Mouse (Mus musculus) MEL-GATA-1-ER (cell line): ENCODE results near the gene Cubn.

ENCODE experiments used
- DNase-seq: peaks from one replicate; pipeline ENCODE4 v3.0.0-alpha.2; 2012; ENCODE audit warnings: low read depth; ENCODE audit errors: extremely low read depth

Gene Cubn

DNA sequence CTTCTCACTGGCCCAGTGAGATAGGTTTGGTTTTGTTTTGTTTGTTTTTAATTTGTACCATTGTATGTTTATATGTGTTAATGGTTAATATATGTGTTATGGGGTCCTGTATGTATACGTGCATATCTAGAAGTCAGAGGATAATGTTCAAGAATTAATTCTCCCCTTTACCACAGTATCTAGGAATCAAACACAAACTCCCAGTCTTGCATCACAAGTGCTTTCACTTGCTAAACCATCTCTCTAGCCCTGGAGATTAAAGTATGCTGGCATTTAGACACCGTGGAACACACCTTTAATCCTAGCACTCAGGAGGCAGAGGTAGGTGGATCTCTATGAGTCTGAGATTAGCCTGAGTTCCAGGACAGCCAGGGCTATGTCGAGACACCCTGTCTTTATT, 83.3 kb downstream of the Cubn start:
- DNase-seq: no peak

DNA sequence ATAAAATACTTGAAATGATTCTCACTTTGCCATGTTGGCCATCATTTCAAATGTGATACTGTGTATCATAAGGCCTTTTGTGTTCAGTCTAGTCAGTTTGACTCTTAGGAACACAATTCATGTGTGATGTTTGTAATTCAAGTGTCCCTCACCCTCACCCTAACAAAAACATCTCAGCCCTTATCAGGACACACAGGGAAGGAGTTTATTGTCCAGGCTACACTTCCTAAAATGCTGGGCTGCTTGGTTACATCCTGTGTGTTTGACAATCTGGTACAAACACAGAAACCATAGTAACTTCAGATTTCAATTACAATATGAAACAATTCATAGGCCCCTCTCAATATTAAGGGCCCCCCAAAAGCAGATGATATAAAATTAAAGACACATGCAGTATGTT, 83.9 kb downstream of the Cubn start:
- no peak for DNase-seq

DNA sequence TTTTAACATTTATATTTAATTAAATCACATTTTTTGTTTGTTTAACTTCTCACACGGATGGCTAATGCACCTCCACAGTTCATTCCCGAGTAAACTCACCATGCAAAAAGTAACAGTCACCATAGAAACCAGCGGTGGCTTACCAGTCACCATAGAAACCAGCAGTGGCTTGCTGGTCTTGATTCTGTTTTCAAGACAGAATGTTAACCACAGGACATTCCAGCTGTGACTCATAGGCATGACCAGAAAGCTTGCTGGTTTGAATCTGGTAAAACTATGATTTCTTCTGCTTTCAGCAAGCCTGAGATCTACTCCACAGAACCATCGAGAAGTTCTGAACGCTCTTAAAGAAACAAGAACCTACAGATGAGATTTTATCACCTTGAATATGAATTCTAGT, 84.3 kb downstream of the Cubn start:
- no peak for DNase-seq

DNA sequence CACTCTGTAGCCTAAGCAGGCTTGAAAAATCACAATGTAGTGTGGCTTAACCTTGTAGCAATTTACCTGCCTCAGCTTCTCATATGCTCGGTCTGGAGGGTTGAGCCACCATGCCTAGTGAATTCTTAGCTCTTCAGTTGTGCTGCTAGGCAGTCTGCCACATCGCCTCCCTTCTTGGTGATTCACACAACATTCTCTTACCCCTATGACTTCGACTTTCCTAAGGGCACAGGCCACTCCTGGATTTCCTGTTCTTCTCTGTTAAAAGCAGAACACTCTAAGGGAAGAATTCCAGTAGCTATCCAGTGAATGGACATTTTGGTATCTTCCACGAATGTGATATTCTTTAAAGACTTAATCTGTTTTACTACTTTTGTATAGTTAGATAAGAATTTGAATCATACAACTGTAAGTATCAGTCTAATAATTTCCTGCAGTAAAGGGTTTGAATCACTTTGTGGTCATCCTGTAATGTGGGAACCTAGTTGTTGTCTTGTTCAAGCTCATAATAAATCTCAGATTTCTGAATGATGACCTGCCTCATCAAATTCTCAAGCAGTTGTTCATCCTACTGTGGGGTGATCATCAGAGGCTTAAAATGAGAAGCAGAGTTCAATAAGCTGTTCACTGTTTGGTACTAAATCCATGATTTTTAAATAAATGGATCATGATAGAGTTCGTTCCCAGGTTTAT, 86.5 kb downstream of the Cubn start:
- DNase-seq: no peak

DNA sequence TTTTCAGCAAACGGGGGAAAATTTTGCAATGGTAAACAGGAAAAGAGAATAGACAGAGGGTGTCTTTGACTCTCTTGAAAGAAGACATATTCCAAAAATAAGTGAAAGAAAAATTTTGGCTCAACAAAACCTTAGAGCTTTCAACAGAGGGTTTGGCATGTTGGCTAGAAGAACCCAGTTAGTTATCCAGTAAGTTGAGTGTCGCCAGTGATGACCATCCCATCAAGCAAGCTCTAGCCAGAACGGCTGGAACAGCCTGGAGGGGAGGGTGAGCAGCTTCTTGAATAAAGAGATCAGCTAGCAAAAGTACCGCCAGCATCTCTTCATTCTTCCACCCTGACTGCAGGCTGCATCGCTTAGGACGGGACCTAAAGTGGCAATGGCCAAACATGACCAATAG, 90.8 kb downstream of the Cubn start:
- no peak for DNase-seq

DNA sequence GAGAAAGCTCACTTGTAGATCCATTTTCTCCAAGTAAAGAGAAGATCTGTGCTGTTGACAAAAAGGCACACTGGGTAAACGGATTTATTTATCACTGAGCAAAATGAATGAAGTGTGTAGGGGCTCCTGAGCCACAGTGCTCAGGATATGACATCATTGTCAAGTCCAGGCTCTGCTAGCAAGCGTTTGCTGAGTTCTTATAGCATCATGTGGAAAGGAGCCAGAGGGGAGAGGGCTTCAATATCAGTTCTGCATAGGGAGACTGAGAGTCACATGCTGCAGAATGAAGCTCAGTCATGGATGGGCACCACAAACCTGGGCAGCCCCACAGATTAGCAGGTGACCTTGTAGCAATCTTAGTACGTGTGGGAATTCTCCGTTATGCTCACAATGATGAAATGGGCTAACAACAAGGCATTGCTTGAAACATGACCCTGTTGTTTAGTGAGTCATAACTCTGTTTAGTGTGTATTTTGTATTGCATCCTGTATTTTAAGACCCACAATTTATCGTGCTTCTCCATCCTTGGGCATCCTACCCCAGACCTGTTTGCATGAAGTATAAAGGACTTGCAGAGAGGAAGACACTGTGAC, 92.0 kb downstream of the Cubn start:
- no peak for DNase-seq

DNA sequence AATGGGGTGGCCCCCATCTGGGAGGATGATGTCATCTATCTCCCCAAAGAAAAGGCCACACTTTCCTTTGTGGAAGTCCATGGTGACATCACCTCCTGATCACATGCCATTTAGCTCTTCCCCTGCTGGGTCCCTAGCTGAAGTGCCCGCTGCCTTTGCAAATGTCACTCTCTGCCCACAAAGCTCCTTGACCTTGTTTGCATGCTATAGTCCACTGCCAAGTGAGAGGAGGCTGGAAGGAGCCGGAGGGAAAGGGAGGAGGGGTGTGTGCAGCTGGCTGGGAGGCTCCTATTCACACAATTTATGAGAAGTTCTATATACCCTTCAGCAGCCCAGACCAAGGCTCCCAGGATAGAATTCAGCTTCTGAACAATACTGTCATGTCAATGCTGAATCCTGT, 92.7 kb downstream of the Cubn start:
- no peak for DNase-seq

DNA sequence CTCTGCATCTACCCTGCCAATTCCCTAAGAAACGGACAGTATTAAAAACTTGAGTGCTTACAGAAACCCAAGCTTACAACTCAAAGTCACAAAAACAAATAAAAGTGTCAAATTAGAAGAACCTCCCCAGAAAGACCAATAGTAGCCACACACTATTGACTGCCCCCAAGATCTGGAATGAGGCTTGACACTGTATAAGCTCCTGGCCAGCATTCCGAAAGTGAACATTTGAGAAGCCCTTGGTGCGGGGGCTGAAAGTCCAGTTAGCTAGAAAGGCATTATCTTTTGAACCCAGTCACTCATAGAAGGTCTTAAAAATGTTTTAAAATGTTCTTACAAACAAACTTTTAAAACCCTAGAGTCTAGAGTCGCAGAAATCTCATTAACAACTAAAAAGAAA, 93.1 kb downstream of the Cubn start:
- no peak for DNase-seq

DNA sequence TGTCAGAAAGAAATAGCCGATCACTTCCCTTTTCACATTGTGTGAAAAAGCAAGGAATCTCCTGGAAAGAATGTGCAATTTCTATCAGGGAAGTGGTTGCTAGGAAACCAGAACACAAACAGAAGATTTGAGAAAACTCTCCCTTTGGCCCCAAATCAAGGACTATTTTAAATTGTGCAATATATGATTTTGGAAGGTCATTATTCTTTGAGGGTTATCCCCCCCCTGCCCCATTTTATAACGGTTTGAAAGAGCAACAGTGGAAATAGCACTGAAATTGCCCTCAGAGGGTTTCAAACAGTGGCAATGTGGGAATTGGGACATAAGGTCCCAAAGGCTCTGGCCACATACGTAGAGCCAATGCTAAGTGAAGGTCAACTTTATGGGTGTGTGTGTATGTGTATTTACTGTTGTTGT, 95.5 kb downstream of the Cubn start:
- DNase-seq: no peak

DNA sequence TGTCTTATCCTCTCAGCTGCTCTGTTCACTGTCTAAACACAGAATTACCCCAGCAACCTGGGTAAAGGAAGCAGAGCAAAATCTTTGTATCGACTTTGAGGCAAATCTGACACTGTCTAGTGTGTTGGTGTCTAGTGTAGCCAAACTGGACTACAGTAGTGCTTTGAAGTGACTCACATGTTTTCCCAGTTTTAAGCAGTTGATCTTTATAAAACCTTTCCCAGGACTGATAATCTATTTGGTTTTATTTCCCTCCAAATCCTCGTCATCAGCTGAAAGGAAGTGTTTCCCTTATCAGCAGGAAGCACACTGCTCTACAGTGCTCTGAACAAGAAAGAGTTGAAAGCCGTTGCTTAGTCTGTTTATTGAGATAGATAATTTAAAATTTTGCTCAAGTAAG, 100.6 kb downstream of the Cubn start:
- DNase-seq: peak; percentile 73

DNA sequence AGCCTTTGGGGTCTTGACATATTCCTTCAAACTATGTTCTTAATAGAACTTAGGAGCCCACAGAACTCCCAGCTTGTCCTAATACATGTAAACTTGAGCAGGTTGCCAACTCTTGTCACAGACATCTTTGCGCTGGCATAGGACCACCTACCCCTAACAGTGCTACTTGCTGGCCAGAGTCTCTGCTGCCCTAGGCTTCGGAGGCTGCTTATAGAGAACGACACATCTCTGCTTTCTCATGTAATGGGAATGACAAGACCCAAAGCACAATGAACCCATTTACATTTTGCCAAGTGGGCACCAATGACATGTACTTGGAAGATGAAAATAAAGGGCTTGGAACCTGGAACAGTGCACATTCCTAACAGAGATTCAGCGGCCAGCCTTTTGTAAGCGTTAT, 105.0 kb downstream of the Cubn start:
- DNase-seq: no peak

DNA sequence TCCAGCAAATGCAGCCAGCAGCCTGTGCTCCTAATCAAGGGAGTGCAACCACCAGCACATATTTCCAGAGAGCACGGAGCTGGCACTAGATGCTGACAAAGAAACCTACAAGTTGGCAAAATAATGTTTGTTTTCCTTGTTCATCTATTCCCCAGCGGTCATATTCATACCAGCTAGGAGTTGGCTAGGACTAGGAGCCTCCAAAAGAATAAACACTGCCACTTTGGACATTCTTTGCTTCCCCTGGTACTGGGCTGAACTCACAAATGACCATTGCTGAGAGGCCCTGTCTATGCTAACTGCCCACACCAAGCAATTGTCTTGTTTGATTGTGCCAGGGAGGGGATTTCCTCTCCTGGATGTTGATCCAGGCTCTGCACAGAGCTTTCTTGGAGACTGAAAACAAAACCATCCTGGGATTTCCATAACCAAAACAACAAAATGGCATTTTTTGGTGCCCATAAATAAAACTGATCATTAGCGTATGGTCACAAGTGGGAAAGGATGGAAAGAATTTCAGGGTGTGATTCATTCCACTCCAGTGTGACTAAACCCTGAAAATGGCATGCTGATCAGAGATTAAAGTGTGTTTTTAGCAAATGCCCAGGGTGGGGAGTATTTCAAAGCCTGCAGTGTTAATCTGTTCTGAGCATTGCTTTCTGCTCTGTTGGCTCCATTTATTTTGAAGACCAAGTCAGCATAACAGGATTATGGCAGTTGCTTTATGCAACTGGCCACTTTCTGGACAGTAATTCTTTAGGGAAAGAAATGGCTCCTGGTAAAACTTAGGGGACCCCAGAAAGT, 105.9 kb downstream of the Cubn start:
- DNase-seq: no peak

DNA sequence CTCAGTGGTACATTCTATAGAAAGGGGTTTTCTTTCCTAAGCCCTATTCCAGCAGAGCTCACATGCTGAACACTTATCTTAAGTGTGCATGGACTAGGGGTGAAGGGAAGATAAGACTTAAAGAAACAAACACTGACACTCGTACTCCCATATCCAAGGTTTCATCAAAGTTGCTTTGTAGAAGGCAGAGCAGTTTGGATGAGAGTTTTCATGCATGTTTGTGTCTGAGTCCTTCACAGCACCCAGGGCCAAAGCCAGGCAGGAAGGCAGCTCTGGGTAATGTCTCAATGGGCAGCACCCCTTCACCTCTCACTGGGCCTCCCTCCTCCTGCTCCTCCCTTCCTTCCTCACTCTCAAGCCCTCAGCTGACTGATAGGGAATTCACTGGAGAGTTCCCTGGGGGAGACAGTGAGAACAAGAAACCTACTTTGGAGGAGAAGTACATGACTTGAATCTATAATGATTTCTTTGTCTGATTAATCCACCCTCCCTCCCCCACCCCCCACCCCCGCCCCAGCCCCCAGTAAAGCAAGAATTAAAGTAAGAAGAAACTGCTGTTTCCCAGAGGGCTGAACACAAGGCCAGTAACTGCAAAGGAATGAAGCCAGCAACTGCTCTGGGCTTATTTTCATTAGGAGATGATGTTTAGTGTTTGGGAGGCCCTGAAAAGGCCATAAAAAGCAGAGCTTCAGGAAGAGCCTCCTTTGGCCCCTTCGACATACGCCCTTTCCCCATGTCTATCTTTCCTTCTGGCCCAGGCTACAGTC, 106.7 kb downstream of the Cubn start:
- DNase-seq: peak; percentile 36

DNA sequence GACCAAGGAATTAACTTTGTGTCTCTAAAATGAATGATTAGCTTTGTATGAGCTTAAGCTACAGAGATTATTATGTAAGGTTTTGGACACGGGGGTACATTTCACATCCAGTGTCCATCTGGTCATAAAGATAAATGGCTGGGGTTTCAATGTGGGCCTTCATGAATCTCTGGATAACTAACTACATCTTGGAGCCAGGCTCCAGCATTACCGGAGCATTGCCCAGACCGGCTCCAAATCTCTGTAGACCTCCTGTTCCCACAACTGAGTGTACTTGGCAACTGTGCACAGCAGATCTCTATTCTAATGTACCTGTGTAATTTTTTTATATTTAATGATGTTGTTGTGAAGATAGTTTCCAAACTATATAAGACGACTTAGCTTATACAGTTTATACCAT, 115.4 kb downstream of the Cubn start:
- DNase-seq: no peak

DNA sequence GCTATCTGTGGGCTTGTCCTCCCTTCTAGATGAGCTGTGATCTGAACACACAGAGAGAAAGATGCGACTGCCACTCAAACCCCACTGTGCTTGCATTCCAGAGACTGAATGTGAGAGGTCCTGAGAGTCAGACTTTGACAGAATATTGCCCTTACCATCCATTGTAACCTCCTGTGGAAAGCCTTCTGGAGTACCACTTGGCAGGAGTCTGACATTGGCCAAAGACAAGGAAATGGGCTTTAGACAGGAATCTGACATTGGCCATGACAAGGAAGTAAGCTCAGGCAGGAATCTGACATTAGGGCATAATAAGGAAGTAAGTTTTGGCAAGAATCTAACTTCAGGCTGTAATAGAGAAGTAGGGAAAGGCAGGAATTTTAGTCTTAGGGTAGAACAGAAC, 118.3 kb downstream of the Cubn start:
- no peak for DNase-seq

DNA sequence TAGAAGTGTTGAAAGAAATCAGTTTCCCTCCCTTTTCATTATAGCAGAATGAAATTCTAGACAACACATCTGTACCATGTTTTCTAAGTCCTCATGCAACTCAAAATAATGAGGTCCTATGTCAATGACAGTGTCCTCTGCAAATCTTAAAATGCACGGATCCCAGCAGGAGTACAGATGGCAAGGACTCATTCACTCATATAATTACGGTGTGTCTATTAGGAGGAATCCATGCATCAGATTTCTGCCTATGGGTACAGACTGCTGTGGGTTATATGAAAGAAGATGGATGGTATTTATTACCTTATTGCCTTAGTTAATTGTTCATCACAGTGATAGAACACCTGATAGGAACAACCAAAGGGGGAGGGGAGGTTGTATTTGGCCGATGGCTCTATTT, 118.8 kb downstream of the Cubn start:
- DNase-seq: no peak

DNA sequence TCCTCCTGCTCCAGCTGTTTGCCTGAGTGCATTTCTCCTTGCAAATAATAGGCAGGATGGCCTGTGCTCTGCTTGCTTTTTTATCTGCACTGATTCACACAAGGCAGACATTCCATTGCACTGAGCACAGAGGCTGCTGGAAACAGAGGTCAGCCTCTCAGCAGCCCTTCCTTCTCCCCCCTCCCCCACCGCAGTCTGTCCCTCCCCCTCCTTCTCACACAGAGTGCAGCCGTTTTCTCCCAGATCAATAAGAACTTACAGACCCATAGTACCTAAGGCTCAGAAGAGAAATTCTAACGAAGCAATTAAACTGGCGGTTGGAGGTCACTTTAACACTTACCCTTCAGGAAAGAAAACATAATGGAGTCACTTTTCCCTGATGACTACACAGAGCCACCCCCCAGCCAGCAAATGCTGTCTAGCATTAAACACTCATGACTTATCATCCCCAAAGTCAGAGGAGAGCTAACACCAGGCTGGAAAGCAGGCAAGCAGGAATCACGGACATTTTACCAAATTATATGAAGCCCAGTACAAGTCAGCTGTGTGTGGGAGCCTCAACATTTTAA, 119.3 kb downstream of the Cubn start:
- no peak for DNase-seq

DNA sequence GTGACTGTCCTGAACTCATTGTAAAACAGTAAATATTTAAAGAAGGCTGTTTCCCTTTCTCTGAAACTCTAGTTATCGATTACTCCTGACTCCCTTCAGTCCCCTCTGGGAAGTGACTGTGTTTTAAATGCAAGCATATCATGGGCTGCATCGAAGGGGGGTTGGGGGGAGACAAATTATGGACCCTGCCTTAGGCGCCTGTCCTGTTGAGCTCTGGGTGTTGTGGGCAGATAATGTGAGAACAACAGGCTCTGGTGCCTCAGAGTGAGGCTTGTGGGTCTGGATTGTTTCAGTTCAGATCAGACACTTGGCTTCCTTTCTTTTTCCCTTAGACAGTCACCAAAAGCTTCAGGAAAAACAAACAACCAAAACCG, 119.8 kb downstream of the Cubn start:
- no peak for DNase-seq

DNA sequence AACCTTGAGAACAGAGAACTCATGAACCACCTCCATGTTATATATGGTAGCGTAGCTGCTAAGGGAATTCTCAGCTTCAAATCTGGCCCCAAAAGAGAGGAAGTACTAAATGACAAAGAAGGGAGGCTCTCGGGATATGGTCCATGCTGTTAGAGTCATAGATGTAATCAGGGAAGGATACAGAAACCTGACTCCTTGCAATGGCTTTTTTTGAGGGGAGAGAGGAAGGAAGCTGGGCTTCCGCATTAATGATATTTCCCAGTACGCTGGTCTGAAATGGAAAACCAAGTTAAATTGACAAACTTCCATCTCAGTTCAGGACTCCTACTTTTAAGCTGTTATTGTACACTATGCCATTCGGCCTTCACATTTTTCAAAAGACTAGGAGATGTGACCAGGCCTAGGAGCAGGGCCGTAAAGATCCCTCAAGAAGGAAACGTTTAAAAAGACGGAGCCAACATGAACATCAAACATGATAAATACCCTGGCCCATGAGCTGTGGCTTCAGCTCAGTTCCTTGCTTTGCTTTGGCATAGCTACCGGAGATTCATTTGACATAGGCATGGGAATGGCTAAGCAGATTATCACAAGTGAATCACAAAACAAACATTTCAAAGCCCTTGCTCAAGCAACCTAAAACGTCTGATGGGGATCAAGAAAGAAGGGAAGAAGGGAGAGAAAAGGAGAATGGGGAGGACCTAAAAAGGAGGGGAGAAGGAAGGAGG, 120.4 kb downstream of the Cubn start:
- no peak for DNase-seq

DNA sequence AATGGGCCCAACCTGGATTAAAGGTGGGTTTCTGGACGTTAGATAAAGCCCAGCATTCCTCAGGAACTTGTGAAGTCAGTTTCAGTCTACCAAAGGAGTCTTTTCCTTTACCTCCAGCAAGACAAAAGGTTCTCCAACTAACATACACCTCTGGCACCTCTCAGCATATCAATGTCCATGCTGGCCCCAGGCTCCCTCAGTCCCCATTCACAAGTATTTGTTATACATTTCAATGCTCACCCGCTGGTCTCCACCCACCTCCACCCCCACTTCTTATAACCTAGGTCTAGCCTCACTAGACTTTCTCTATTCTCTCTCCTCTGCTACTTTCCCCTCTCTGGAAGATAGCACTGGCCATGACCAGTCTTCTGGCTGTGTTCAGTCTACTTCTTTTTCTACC, 121.1 kb downstream of the Cubn start:
- DNase-seq: no peak

DNA sequence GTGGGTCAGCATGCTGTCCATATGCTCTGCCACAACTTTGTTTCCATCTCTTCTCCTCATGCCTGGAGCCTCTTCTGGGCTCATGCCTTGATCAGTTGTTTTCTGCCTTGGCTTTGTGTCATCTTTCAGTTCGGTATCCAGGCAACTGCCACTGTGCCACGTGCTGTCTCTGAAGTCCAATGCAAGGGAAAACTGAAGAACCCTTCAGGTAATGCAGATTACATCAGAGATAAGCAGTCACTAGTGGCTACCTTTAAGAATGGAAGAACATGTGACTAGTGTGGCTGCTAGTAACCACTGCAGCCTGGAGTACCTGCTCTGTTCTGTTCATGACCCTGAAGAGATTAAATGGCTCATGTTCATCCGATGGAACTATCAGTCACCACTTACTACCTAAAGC, 123.1 kb downstream of the Cubn start:
- DNase-seq: no peak
